In genomic region chr2:157384836-157385235, GRCm38 (mm10) we compare ENCODE assay signal across 21 mouse cellular contexts. TPM values are rescaled to one million over a fixed set of nuclear protein-coding genes. Genes with fewer than 3 reads are reported as not detected.
DNase-seq lines count a peak whose midpoint lies in the region; ATAC-seq and TF ChIP-seq lines count a peak whose summit lies in the region.
"Had no signal": no experiment of that assay in that cellular context is flagged by ENCODE, and none has a peak within 500 bp of the region (broad histone marks: within the 10 kb centered on the region; RNA-seq: fewer than 3 reads in every experiment).

No protein-coding gene starts in this region.

- no peak for DNase-seq in hindbrain, embryonic 11.5 days (ENCODE audit: low spot score)
- peak; percentile 36 for DNase-seq in lung, postnatal 0 days (ENCODE audit: low spot score)
- DNase-seq in lung, postnatal 14 days = no peak
- DNase-seq in liver, embryonic 11.5 days (ENCODE audit: low spot score) = no peak
- DNase-seq in lung, adult 18-20 months = no peak
- DNase-seq: adrenal gland, postnatal 25 days; B cell, adult 2 months; cerebellum, adult 9-10 months; heart, postnatal 36 days; kidney, adult 18-20 months; kidney, postnatal 4 days; liver; lung, adult 2 months; thymus, adult 18-20 months had no signal

- no peaks in the 10 kb centered on the region for H3K9me3 ChIP-seq in hindbrain, embryonic 13.5 days
- H3K9me3 ChIP-seq in hindbrain, embryonic 11.5 days (ENCODE audit: control insufficient read depth, low read length) = no peaks in the 10 kb centered on the region
- H3K9me3 ChIP-seq in lung, postnatal 0 days (ENCODE audit: low read length) = no peaks in the 10 kb centered on the region
- H3K9me3 ChIP-seq in midbrain, embryonic 15.5 days = no peaks in the 10 kb centered on the region
- no peaks in the 10 kb centered on the region for H3K9me3 ChIP-seq in liver, embryonic 11.5 days (ENCODE audit: control insufficient read depth, low read length)
- H3K9me3 ChIP-seq: embryonic facial prominence, embryonic 15.5 days; heart, embryonic 13.5 days had no signal

- WGBS in hindbrain, embryonic 13.5 days = 79% methylated on average over 4 of the region's 4 CpGs
- 93% methylated on average over 4 of the region's 4 CpGs for WGBS in hindbrain, embryonic 11.5 days
- 83% methylated on average over 4 of the region's 4 CpGs for WGBS in lung, postnatal 0 days
- WGBS in midbrain, embryonic 15.5 days = 42% methylated on average over 4 of the region's 4 CpGs
- 87% methylated on average over 4 of the region's 4 CpGs for WGBS in liver, embryonic 11.5 days

- H3K9ac ChIP-seq in hindbrain, embryonic 13.5 days = no peak overlapping the region
- no peak overlapping the region for H3K9ac ChIP-seq in hindbrain, embryonic 11.5 days (ENCODE audit: low read depth, low read length)
- H3K9ac ChIP-seq in lung, postnatal 0 days (replicated peaks; ENCODE audit: low read depth) = no peak overlapping the region
- H3K9ac ChIP-seq in midbrain, embryonic 15.5 days = no peak overlapping the region
- no peak overlapping the region for H3K9ac ChIP-seq in liver, embryonic 11.5 days (ENCODE audit: low read depth, low read length)
- H3K9ac ChIP-seq: embryonic facial prominence, embryonic 15.5 days; heart, embryonic 13.5 days had no signal

- H3K27ac ChIP-seq in hindbrain, embryonic 13.5 days = 0 out of 2 replicates have a peak overlapping the region, but pooled peaks have one; percentile 24
- no peak overlapping the region for H3K27ac ChIP-seq in hindbrain, embryonic 11.5 days (ENCODE audit: low read depth, low read length)
- no peak overlapping the region for H3K27ac ChIP-seq in lung, postnatal 0 days (ENCODE audit: low read length)
- peak overlapping the region; percentile 53 for H3K27ac ChIP-seq in midbrain, embryonic 15.5 days
- H3K27ac ChIP-seq in liver, embryonic 11.5 days (ENCODE audit: low read depth, low read length) = no peak overlapping the region
- H3K27ac ChIP-seq: embryonic facial prominence, embryonic 15.5 days; heart, embryonic 13.5 days; macrophage had no signal

- no peak for TF ChIP-seq EP300 in lung, postnatal 0 days (IDR thresholded peaks at IDR 0.05)

- H3K27me3 ChIP-seq in hindbrain, embryonic 13.5 days = no peaks in the 10 kb centered on the region
- H3K27me3 ChIP-seq in hindbrain, embryonic 11.5 days (ENCODE audit: control insufficient read depth, insufficient read depth, low read length) = no peaks in the 10 kb centered on the region
- H3K27me3 ChIP-seq in lung, postnatal 0 days (replicated peaks; ENCODE audit: insufficient read depth, low read length) = no peaks in the 10 kb centered on the region
- no peaks in the 10 kb centered on the region for H3K27me3 ChIP-seq in midbrain, embryonic 15.5 days (replicated peaks)
- H3K27me3 ChIP-seq in liver, embryonic 11.5 days (replicated peaks; ENCODE audit: control insufficient read depth, insufficient read depth, low read length) = no peaks in the 10 kb centered on the region
- H3K27me3 ChIP-seq: embryonic facial prominence, embryonic 15.5 days; heart, embryonic 13.5 days had no signal

- H3K36me3 ChIP-seq in hindbrain, embryonic 13.5 days = peaks cover 38% of the 10 kb centered on the region
- no peaks in the 10 kb centered on the region for H3K36me3 ChIP-seq in hindbrain, embryonic 11.5 days (ENCODE audit: control insufficient read depth, insufficient read depth, low read length)
- H3K36me3 ChIP-seq in lung, postnatal 0 days (ENCODE audit: insufficient read depth, low read length) = 0 out of 2 replicates have a peak, but pooled peaks cover 4% of the 10 kb centered on the region
- H3K36me3 ChIP-seq in midbrain, embryonic 15.5 days (replicated peaks) = peaks cover 3% of the 10 kb centered on the region; the same call in 1 of the 2 replicates
- 0 out of 2 replicates have a peak, but pooled peaks cover 1% of the 10 kb centered on the region for H3K36me3 ChIP-seq in liver, embryonic 11.5 days (ENCODE audit: control insufficient read depth, insufficient read depth, low read length)

- no peak for ATAC-seq in hindbrain, embryonic 13.5 days (ENCODE audit: low FRiP score)
- no peak for ATAC-seq in hindbrain, embryonic 11.5 days (ENCODE audit: low FRiP score)
- no peak for ATAC-seq in lung, postnatal 0 days
- ATAC-seq in midbrain, embryonic 15.5 days (replicated peaks) = no peak
- ATAC-seq in liver, embryonic 11.5 days (replicated peaks; ENCODE audit: low FRiP score) = no peak

- H3K4me3 ChIP-seq in hindbrain, embryonic 13.5 days = no peak overlapping the region
- H3K4me3 ChIP-seq in hindbrain, embryonic 11.5 days (ENCODE audit: low read depth, low read length) = no peak overlapping the region
- no peak overlapping the region for H3K4me3 ChIP-seq in lung, postnatal 0 days (ENCODE audit: low read depth, low read length)
- H3K4me3 ChIP-seq in midbrain, embryonic 15.5 days = no peak overlapping the region
- no peak overlapping the region for H3K4me3 ChIP-seq in liver, embryonic 11.5 days (ENCODE audit: low read depth, low read length)
- H3K4me3 ChIP-seq: embryonic facial prominence, embryonic 15.5 days; heart, embryonic 13.5 days had no signal

- peak; percentile 30 for TF ChIP-seq CTCF in lung, postnatal 0 days (IDR thresholded peaks at IDR 0.05)

- H3K4me1 ChIP-seq in hindbrain, embryonic 13.5 days (replicated peaks) = peaks cover 13% of the 10 kb centered on the region
- H3K4me1 ChIP-seq in hindbrain, embryonic 11.5 days (replicated peaks; ENCODE audit: control insufficient read depth, insufficient read depth, low read length) = no peaks in the 10 kb centered on the region
- 0 out of 2 replicates have a peak, but pooled peaks cover 3% of the 10 kb centered on the region for H3K4me1 ChIP-seq in lung, postnatal 0 days (ENCODE audit: insufficient read depth, low read depth, low read length)
- peaks cover 10% of the 10 kb centered on the region for H3K4me1 ChIP-seq in midbrain, embryonic 15.5 days
- H3K4me1 ChIP-seq in liver, embryonic 11.5 days (replicated peaks; ENCODE audit: control insufficient read depth, insufficient read depth, low read length) = no peaks in the 10 kb centered on the region
- H3K4me1 ChIP-seq: embryonic facial prominence, embryonic 15.5 days had no signal

- H3K4me2 ChIP-seq in hindbrain, embryonic 13.5 days = no peak overlapping the region
- H3K4me2 ChIP-seq in hindbrain, embryonic 11.5 days (replicated peaks; ENCODE audit: low read depth, low read length) = no peak overlapping the region
- no peak overlapping the region for H3K4me2 ChIP-seq in lung, postnatal 0 days (replicated peaks; ENCODE audit: low read depth, low read length)
- H3K4me2 ChIP-seq in midbrain, embryonic 15.5 days = no peak overlapping the region
- no peak overlapping the region for H3K4me2 ChIP-seq in liver, embryonic 11.5 days
- H3K4me2 ChIP-seq: embryonic facial prominence, embryonic 15.5 days; heart, embryonic 13.5 days had no signal

RNA-seq across cellular contexts. Expression of gene Manbal, which starts 17.4 kb away (rescaled TPM):
- 91.7 and 95.8 TPM in 2 replicates for polyA plus RNA-seq in hindbrain, embryonic 13.5 days (2015; fragmentation: Nextera tagmentation; extraction: Ambion mirVana)
- 36.2 and 37.2 TPM in 2 replicates for polyA plus RNA-seq in hindbrain, embryonic 11.5 days (2014; fragmentation: Nextera tagmentation; extraction: Ambion mirVana)
- 95.7 and 100 TPM in 2 replicates for polyA plus RNA-seq in lung, postnatal 0 days (2015; fragmentation: Nextera tagmentation; extraction: Ambion mirVana)
- polyA plus RNA-seq in midbrain, embryonic 15.5 days (2015; fragmentation: Nextera tagmentation; extraction: Ambion mirVana) = 104 and 107 TPM in 2 replicates
- polyA plus RNA-seq in liver, embryonic 11.5 days (2014; fragmentation: Nextera tagmentation; extraction: Ambion mirVana) = 21.2 and 23.0 TPM in 2 replicates

RNA-seq across cellular contexts. Expression of gene Src, which starts 33.4 kb away (rescaled TPM):
- polyA plus RNA-seq in hindbrain, embryonic 13.5 days (2015; fragmentation: Nextera tagmentation; extraction: Ambion mirVana) = 31.3 and 31.8 TPM in 2 replicates
- polyA plus RNA-seq in hindbrain, embryonic 11.5 days (2014; fragmentation: Nextera tagmentation; extraction: Ambion mirVana) = 13.0 and 14.4 TPM in 2 replicates
- 16.4 and 18.2 TPM in 2 replicates for polyA plus RNA-seq in lung, postnatal 0 days (2015; fragmentation: Nextera tagmentation; extraction: Ambion mirVana)
- 40.3 and 43.2 TPM in 2 replicates for polyA plus RNA-seq in midbrain, embryonic 15.5 days (2015; fragmentation: Nextera tagmentation; extraction: Ambion mirVana)
- polyA plus RNA-seq in liver, embryonic 11.5 days (2014; fragmentation: Nextera tagmentation; extraction: Ambion mirVana) = 4.4 and 4.8 TPM in 2 replicates

RNA-seq across cellular contexts. Expression of gene Ghrh, which starts 37.5 kb away (rescaled TPM):
- 0.48 and 1.1 TPM in 2 replicates for polyA plus RNA-seq in hindbrain, embryonic 13.5 days (2015; fragmentation: Nextera tagmentation; extraction: Ambion mirVana)
- polyA plus RNA-seq in hindbrain, embryonic 11.5 days (2014; fragmentation: Nextera tagmentation; extraction: Ambion mirVana) = 1.0 TPM in 2 replicates
- 0.70 and 0.79 TPM in 2 replicates for polyA plus RNA-seq in lung, postnatal 0 days (2015; fragmentation: Nextera tagmentation; extraction: Ambion mirVana)
- polyA plus RNA-seq in midbrain, embryonic 15.5 days (2015; fragmentation: Nextera tagmentation; extraction: Ambion mirVana) = 1.3 and 4.1 TPM in 2 replicates
- not detected in 2 replicates for polyA plus RNA-seq in liver, embryonic 11.5 days (2014; fragmentation: Nextera tagmentation; extraction: Ambion mirVana)
- polyA plus RNA-seq: cortical plate, adult 2 months; embryonic facial prominence, embryonic 15.5 days; heart, embryonic 13.5 days; lung, adult 2 months; macrophage; neural tube, embryonic 14.5 days had no signal

Comparison
In these comparisons a context has a peak if more than half of its experiments do, and no peak if none do; other contexts are left out.
1. H3K27ac ChIP-seq: peak in hindbrain, embryonic 13.5 days (single experiment) and midbrain, embryonic 15.5 days (single experiment); none in hindbrain, embryonic 11.5 days (single experiment), lung, postnatal 0 days (single experiment) and liver, embryonic 11.5 days (single experiment).